Mouse (Mus musculus): ENCODE measurements around the gene Mapk8ip2. TPM values are rescaled to one million over a fixed set of nuclear protein-coding genes. Genes with fewer than 3 reads are reported as not detected.

Mapk8ip2 gene
- polyA plus RNA-seq, 1 experiment from 2014 or later: 26.4 TPM

GRCm38 (mm10) chr15:89498049-89498960, 44.6 kb downstream of the Mapk8ip2 start:
- WGBS: 2% methylated on average over 41 of the region's 41 CpGs
- Histone ChIP-seq H3K4me3 (peak overlapping the region; percentile 83), H3K27ac (replicated peaks) (peak overlapping the region; percentile 92), H3K4me1 (peaks cover 48% of the 10 kb centered on the region), H3K9me3 (replicated peaks) (no peaks in the 10 kb centered on the region), H3K27me3 (ENCODE audit: low read depth, poor library complexity, severe bottlenecking) (peaks cover 57% of the 10 kb centered on the region), H3K36me3 (peaks cover 5% of the 10 kb centered on the region)
- peak; percentile 50 for DNase-seq (ENCODE audit: low spot score)

- peak; percentile 67 for DNase-seq (ENCODE audit: low spot score)
- H3K36me3 ChIP-seq: peaks cover 12% of the 10 kb centered on the region
- H3K4me3 ChIP-seq: peak within 1 kb of the TSS; percentile 83
- no peaks in the 10 kb centered on the region for H3K9me3 ChIP-seq (replicated peaks)
- peak within 1 kb of the TSS; percentile 92 for H3K27ac ChIP-seq (replicated peaks)
- peaks cover 48% of the 10 kb centered on the region for H3K4me1 ChIP-seq
- peaks cover 57% of the 10 kb centered on the region for H3K27me3 ChIP-seq (ENCODE audit: low read depth, poor library complexity, severe bottlenecking)
- under 1% methylated on average over 33 of the region's 72 CpGs for WGBS
Observed at GRCm38 (mm10) chr15:89498961-89499688, 45.4 kb downstream of the Mapk8ip2 start, which contains the start of gene Shank3. Shank3 (plus strand) TSS chr15:89499623.

DNA sequence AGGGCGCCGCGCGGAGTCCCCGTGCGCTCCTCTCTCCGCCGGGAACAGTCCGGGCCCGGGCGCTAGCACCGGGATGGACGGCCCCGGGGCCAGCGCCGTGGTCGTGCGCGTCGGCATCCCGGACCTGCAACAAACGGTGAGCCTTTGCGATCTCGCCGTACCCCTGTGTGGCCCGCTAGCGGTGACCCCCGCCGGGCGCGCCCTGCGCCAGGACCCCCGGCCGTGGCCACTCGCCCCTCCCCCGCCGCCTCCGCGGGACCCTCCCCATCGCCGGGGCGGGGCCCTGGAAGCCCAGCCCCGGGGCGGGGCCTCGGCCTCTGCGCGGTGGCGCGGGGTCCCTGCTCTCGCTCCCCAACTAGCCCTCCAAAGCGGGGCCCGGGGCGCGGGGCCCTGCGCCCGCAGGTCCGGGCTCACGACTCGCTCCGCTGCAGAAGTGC, 46.1 kb downstream of the Mapk8ip2 start:
- Histone ChIP-seq H3K4me3 (peak overlapping the region; percentile 83), H3K36me3 (peaks cover 15% of the 10 kb centered on the region), H3K4me1 (peaks cover 48% of the 10 kb centered on the region), H3K27ac (replicated peaks) (peak overlapping the region; percentile 92), H3K27me3 (ENCODE audit: low read depth, poor library complexity, severe bottlenecking) (peaks cover 57% of the 10 kb centered on the region), H3K9me3 (replicated peaks) (no peaks in the 10 kb centered on the region)
- under 1% methylated on average over 49 of the region's 60 CpGs for WGBS
- peak; percentile 79 for DNase-seq (ENCODE audit: low spot score)

DNA sequence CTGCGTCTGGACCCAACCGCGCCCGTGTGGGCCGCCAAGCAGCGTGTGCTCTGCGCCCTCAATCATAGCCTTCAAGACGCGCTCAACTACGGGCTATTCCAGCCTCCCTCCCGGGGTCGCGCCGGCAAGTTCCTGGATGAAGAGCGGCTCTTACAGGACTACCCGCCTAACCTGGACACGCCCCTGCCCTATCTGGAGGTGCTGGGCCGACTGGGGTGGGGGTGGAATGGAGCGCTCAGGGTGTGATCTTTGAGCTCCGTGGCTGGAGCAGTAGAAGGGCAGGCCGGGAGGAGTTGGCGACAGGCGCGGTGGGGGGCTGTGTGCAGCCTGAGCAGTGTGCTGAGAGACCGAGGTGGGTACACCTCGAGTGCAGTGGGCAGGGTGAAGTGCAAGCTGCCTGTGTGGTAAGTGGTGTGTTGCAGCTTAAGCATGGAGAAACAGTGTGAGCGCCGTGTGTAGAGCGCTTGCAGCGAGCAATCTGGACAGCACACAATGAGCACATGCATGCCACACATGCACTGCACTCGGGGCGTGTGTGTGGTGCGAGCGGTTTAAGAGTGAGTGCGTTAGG, 46.6 kb downstream of the Mapk8ip2 start:
- 2% methylated on average over 35 of the region's 35 CpGs for WGBS
- H3K27ac ChIP-seq (replicated peaks): peak overlapping the region; percentile 92
- peaks cover 48% of the 10 kb centered on the region for H3K4me1 ChIP-seq
- no peaks in the 10 kb centered on the region for H3K9me3 ChIP-seq (replicated peaks)
- DNase-seq (ENCODE audit: low spot score): peak; percentile 60
- peaks cover 15% of the 10 kb centered on the region for H3K36me3 ChIP-seq
- H3K4me3 ChIP-seq: peak overlapping the region; percentile 83
- peaks cover 57% of the 10 kb centered on the region for H3K27me3 ChIP-seq (ENCODE audit: low read depth, poor library complexity, severe bottlenecking)

DNA sequence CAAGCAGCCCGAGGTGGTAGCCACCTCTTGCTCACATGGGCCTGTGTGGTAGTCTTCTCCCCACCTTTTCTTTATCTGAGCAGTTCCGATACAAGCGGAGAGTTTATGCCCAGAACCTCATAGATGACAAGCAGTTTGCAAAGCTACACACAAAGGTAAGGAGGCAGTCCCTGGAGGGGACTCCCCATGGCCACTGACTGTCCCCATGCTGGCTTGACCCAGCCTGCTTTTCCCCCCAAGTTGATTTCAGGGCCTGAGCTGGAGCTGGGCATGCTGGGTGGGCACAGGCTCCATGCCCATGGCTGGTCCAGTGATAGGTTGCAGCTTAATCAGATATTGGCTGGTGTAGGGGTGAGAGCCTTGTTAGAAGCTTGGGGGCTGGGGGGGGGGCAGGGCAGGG, 47.6 kb downstream of the Mapk8ip2 start:
- peaks cover 42% of the 10 kb centered on the region for H3K4me1 ChIP-seq
- DNase-seq (ENCODE audit: low spot score): no peak
- 0 out of 2 replicates have a peak overlapping the region, but pooled peaks have one; percentile 83 for H3K4me3 ChIP-seq
- H3K27ac ChIP-seq (replicated peaks): no peak overlapping the region
- no peaks in the 10 kb centered on the region for H3K9me3 ChIP-seq (replicated peaks)
- peaks cover 16% of the 10 kb centered on the region for H3K36me3 ChIP-seq
- 87% methylated on average over 3 of the region's 3 CpGs for WGBS
- peaks cover 53% of the 10 kb centered on the region for H3K27me3 ChIP-seq (ENCODE audit: low read depth, poor library complexity, severe bottlenecking)

- DNase-seq (ENCODE audit: low spot score): no peak
- peaks cover 33% of the 10 kb centered on the region for H3K36me3 ChIP-seq
- no peak overlapping the region for H3K4me3 ChIP-seq
- H3K9me3 ChIP-seq (replicated peaks): no peaks in the 10 kb centered on the region
- H3K27ac ChIP-seq (replicated peaks): no peak overlapping the region
- 94% methylated on average over 9 of the region's 9 CpGs for WGBS
- peaks cover 23% of the 10 kb centered on the region for H3K27me3 ChIP-seq (ENCODE audit: low read depth, poor library complexity, severe bottlenecking)
- H3K4me1 ChIP-seq: peaks cover 11% of the 10 kb centered on the region
Observed at GRCm38 (mm10) chr15:89504838-89505237, 51.1 kb downstream of the Mapk8ip2 start.

- H3K27ac ChIP-seq (replicated peaks): no peak overlapping the region
- no peaks in the 10 kb centered on the region for H3K9me3 ChIP-seq (replicated peaks)
- H3K4me1 ChIP-seq: no peaks in the 10 kb centered on the region
- 91% methylated on average over 8 of the region's 8 CpGs for WGBS
- H3K4me3 ChIP-seq: no peak overlapping the region
- no peaks in the 10 kb centered on the region for H3K27me3 ChIP-seq (ENCODE audit: low read depth, poor library complexity, severe bottlenecking)
- H3K36me3 ChIP-seq: peaks cover 33% of the 10 kb centered on the region
- no peak for DNase-seq (ENCODE audit: low spot score)
Observed at GRCm38 (mm10) chr15:89507751-89508150, 54.0 kb downstream of the Mapk8ip2 start.

DNA sequence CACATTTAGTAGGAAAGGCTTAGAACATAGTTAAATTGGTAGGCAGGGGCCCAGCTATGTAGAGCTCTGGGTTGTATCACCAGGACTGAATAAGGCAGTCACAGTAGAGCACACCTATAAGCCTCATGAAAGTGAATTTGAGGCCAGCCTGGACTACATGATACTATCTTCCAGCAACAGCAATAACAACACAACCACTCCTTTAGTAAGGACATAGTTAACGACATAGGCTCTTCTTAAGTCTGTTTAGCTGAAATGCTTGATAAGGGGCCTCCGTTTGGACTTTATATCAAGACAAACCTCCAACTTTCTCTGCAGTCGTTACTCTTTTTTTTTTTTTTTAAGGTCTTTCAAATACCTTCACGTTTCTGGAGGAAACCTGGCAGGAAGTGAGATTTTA, 59.0 kb downstream of the Mapk8ip2 start:
- Histone ChIP-seq H3K36me3 (peaks cover 4% of the 10 kb centered on the region), H3K4me3 (no peak overlapping the region), H3K27ac (replicated peaks) (no peak overlapping the region), H3K27me3 (ENCODE audit: low read depth, poor library complexity, severe bottlenecking) (no peaks in the 10 kb centered on the region), H3K9me3 (replicated peaks) (no peaks in the 10 kb centered on the region), H3K4me1 (peaks cover 10% of the 10 kb centered on the region; the same call in 1 of the 2 replicates)
- WGBS: 80% methylated on average over 4 of the region's 4 CpGs
- DNase-seq (ENCODE audit: low spot score): no peak

Other genes starting within 250 kb of the Mapk8ip2 start
- gene Ppp6r2, start 242.4 kb upstream of the Mapk8ip2 start, polyA plus RNA-seq (2016; fragmentation: Nextera tagmentation; extraction: Ambion mirVana): 25.4 and 41.8 TPM in 2 replicates
- 78.3 and 93.5 TPM in 2 replicates for gene Sbf1, start 138.6 kb upstream of the Mapk8ip2 start, polyA plus RNA-seq (2016; fragmentation: Nextera tagmentation; extraction: Ambion mirVana)
- 0.20 and 0.21 TPM in 2 replicates for gene Adm2, start 131.2 kb upstream of the Mapk8ip2 start, polyA plus RNA-seq (2016; fragmentation: Nextera tagmentation; extraction: Ambion mirVana)
- not detected in 2 replicates for gene Miox, start 119.5 kb upstream of the Mapk8ip2 start, polyA plus RNA-seq (2016; fragmentation: Nextera tagmentation; extraction: Ambion mirVana)
- 53.7 and 56.2 TPM in 2 replicates for gene Lmf2, start 98.3 kb upstream of the Mapk8ip2 start, polyA plus RNA-seq (2016; fragmentation: Nextera tagmentation; extraction: Ambion mirVana)
- 191 and 197 TPM in 2 replicates for gene Ncaph2, start 98.2 kb upstream of the Mapk8ip2 start, polyA plus RNA-seq (2016; fragmentation: Nextera tagmentation; extraction: Ambion mirVana)
- 6.4 and 7.1 TPM in 2 replicates for gene Sco2, start 80.1 kb upstream of the Mapk8ip2 start, polyA plus RNA-seq (2016; fragmentation: Nextera tagmentation; extraction: Ambion mirVana)
- gene Tymp, start 76.9 kb upstream of the Mapk8ip2 start, polyA plus RNA-seq (2016; fragmentation: Nextera tagmentation; extraction: Ambion mirVana): 1.5 and 1.6 TPM in 2 replicates
- 0.11 and 0.99 TPM in 2 replicates for gene Odf3b, start 74.6 kb upstream of the Mapk8ip2 start, polyA plus RNA-seq (2016; fragmentation: Nextera tagmentation; extraction: Ambion mirVana)
- gene Klhdc7b, start 69.0 kb upstream of the Mapk8ip2 start, polyA plus RNA-seq (2016; fragmentation: Nextera tagmentation; extraction: Ambion mirVana): not detected in 2 replicates
- not detected in 2 replicates for gene Syce3, start 43.4 kb upstream of the Mapk8ip2 start, polyA plus RNA-seq (2016; fragmentation: Nextera tagmentation; extraction: Ambion mirVana)
- 0.83 and 0.97 TPM in 2 replicates for gene Cpt1b, start 28.1 kb upstream of the Mapk8ip2 start, polyA plus RNA-seq (2016; fragmentation: Nextera tagmentation; extraction: Ambion mirVana)
- 4.7 and 5.4 TPM in 2 replicates for gene C730034F03Rik, start 24.3 kb upstream of the Mapk8ip2 start, polyA plus RNA-seq (2016; fragmentation: Nextera tagmentation; extraction: Ambion mirVana)
- gene Gm44502, start 24.2 kb upstream of the Mapk8ip2 start, polyA plus RNA-seq (2016; fragmentation: Nextera tagmentation; extraction: Ambion mirVana): 0.20 TPM in 1 of 2 replicates, not detected in the other
- gene Chkb, start 24.0 kb upstream of the Mapk8ip2 start, polyA plus RNA-seq (2016; fragmentation: Nextera tagmentation; extraction: Ambion mirVana): 44.1 and 53.4 TPM in 2 replicates
- gene Arsa, start 23.5 kb downstream of the Mapk8ip2 start, polyA plus RNA-seq (2016; fragmentation: Nextera tagmentation; extraction: Ambion mirVana): 13.5 and 14.0 TPM in 2 replicates
- gene Shank3, start 45.7 kb downstream of the Mapk8ip2 start, polyA plus RNA-seq (2016; fragmentation: Nextera tagmentation; extraction: Ambion mirVana): 2.1 and 2.6 TPM in 2 replicates
- gene Acr, start 114.4 kb downstream of the Mapk8ip2 start, polyA plus RNA-seq (2016; fragmentation: Nextera tagmentation; extraction: Ambion mirVana): 0.10 and 0.47 TPM in 2 replicates
- 80.1 and 80.7 TPM in 2 replicates for gene Rabl2, start 138.0 kb downstream of the Mapk8ip2 start, polyA plus RNA-seq (2016; fragmentation: Nextera tagmentation; extraction: Ambion mirVana)